10 mouse cellular contexts compared by ENCODE assay signal in the genomic region with DNA sequence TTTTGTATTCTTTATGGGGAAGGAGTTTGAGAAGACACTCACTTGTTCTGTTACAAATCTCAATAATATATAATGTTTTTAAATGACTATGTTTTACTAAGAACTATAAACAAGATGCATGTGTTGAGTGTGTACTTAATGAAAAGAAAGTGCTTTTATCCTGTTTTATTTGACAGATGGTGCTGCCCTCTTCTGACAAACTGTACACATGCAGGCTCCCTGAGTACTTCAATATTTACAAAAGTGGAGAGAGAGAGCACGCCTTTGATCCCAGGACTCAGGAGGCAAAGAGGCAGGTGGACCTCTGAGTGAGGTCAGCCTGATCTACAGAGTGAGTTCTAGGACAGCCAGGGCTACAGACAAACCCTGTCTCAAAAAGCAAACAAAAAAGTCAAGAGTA. TPM values are rescaled to one million over a fixed set of nuclear protein-coding genes. Genes with fewer than 3 reads are reported as not detected.
DNase-seq lines count a peak whose midpoint lies in the region; ATAC-seq and TF ChIP-seq lines count a peak whose summit lies in the region.
"Had no signal": no experiment of that assay in that cellular context is flagged by ENCODE, and none has a peak within 500 bp of the region (broad histone marks: within the 10 kb centered on the region; RNA-seq: fewer than 3 reads in every experiment).

No protein-coding gene starts in this region.

- no peaks in the 10 kb centered on the region for H3K4me1 ChIP-seq in hindbrain, postnatal 0 days (ENCODE audit: insufficient read depth, low read length)
- no peaks in the 10 kb centered on the region for H3K4me1 ChIP-seq in hindbrain, embryonic 13.5 days (replicated peaks)
- no peaks in the 10 kb centered on the region for H3K4me1 ChIP-seq in CH12.LX (ENCODE audit: control insufficient read depth in 1 of 2, insufficient read depth in 2 of 2)
- peaks cover 11% of the 10 kb centered on the region for H3K4me1 ChIP-seq in lung, adult 2 months (ENCODE audit: control insufficient read depth, insufficient read depth, low read length)

- no peak for TF ChIP-seq POLR2A in CH12.LX (IDR thresholded peaks at IDR 0.05; ENCODE audit: low read depth, low read length)
- TF ChIP-seq POLR2A in lung, adult 2 months (IDR thresholded peaks at IDR 0.05; ENCODE audit: borderline replicate concordance, extremely low read depth, low read depth, low read length) = no peak

- in situ Hi-C loops in CH12.LX (cut with MboI; ENCODE audit: low pct_ligation_motif_present, low pct_unique_long_range_greater_than_20kb, low sequenced_read_pairs) = loop anchor here (10.0 kb wide), 2 partner anchors 101 to 131 kb away; no protein-coding TSS in a partner anchor

- H3K27ac ChIP-seq in hindbrain, postnatal 0 days = no peak overlapping the region
- H3K27ac ChIP-seq in hindbrain, embryonic 13.5 days = no peak overlapping the region
- H3K27ac ChIP-seq in CH12.LX (ENCODE audit: insufficient read depth, low read depth) = no peak overlapping the region
- H3K27ac ChIP-seq: embryonic facial prominence, embryonic 13.5 days; limb, embryonic 13.5 days had no signal

- 66% methylated on average over 1 of the region's 1 CpGs for WGBS in hindbrain, postnatal 0 days
- WGBS in hindbrain, embryonic 13.5 days = 72% methylated on average over 1 of the region's 1 CpGs
- 33% methylated on average over 1 of the region's 1 CpGs for WGBS in lung, adult 2 months

- DNase-seq in hindbrain, postnatal 0 days (ENCODE audit: low spot score) = peak; percentile 38
- no peak for DNase-seq in CH12.LX (ENCODE audit: extremely low read depth)
- DNase-seq in R1 (ENCODE audit: low read depth, low spot score) = peak; percentile 40
- no peak for DNase-seq in lung, adult 2 months
- no peak for DNase-seq in thymus, postnatal 4 days
- DNase-seq in adrenal gland, postnatal 25 days = no peak
- no peak for DNase-seq in thymus, adult 18-20 months

- H3K79me2 ChIP-seq in CH12.LX (replicated peaks; ENCODE audit: control insufficient read depth, extremely low read depth, insufficient read depth, poor library complexity, severe bottlenecking) = no peaks in the 10 kb centered on the region

- H3K9ac ChIP-seq in hindbrain, postnatal 0 days (replicated peaks; ENCODE audit: low read length) = no peak overlapping the region
- no peak overlapping the region for H3K9ac ChIP-seq in hindbrain, embryonic 13.5 days
- H3K9ac ChIP-seq in CH12.LX (ENCODE audit: insufficient read depth, low read depth) = no peak overlapping the region
- H3K9ac ChIP-seq: embryonic facial prominence, embryonic 13.5 days; limb, embryonic 13.5 days had no signal

- peak; percentile 44 for TF ChIP-seq RAD21 in CH12.LX (IDR thresholded peaks at IDR 0.05; ENCODE audit: low read depth, low read length)

- no peak for ATAC-seq in hindbrain, postnatal 0 days
- ATAC-seq in hindbrain, embryonic 13.5 days (ENCODE audit: low FRiP score) = no peak

- no peaks in the 10 kb centered on the region for H3K9me3 ChIP-seq in hindbrain, postnatal 0 days (ENCODE audit: low read length)
- H3K9me3 ChIP-seq in hindbrain, embryonic 13.5 days = no peaks in the 10 kb centered on the region
- no peaks in the 10 kb centered on the region for H3K9me3 ChIP-seq in CH12.LX (replicated peaks; ENCODE audit: low read length)
- H3K9me3 ChIP-seq: embryonic facial prominence, embryonic 13.5 days; limb, embryonic 13.5 days had no signal

- no peak overlapping the region for H3K4me3 ChIP-seq in hindbrain, postnatal 0 days (ENCODE audit: low read length)
- no peak overlapping the region for H3K4me3 ChIP-seq in hindbrain, embryonic 13.5 days
- H3K4me3 ChIP-seq in CH12.LX (replicated peaks in 1 of 3; ENCODE audit: low read depth in 2 of 3, low read length in 2 of 3, poor library complexity in 1 of 3) = no peak overlapping the region
- no peak overlapping the region for H3K4me3 ChIP-seq in lung, adult 2 months (replicated peaks; ENCODE audit: extremely low read depth, low read depth, low read length)
- H3K4me3 ChIP-seq: embryonic facial prominence, embryonic 13.5 days; limb, embryonic 13.5 days had no signal

- no peak overlapping the region for H3K4me2 ChIP-seq in hindbrain, postnatal 0 days (ENCODE audit: low read depth, low read length)
- no peak overlapping the region for H3K4me2 ChIP-seq in hindbrain, embryonic 13.5 days
- no peak overlapping the region for H3K4me2 ChIP-seq in CH12.LX (ENCODE audit: insufficient read depth, low read depth, poor library complexity, severe bottlenecking)
- H3K4me2 ChIP-seq: embryonic facial prominence, embryonic 13.5 days; limb, embryonic 13.5 days had no signal

- no peaks in the 10 kb centered on the region for H3K27me3 ChIP-seq in hindbrain, postnatal 0 days (ENCODE audit: insufficient read depth, low read length)
- H3K27me3 ChIP-seq in hindbrain, embryonic 13.5 days = no peaks in the 10 kb centered on the region
- H3K27me3 ChIP-seq in CH12.LX (replicated peaks) = no peaks in the 10 kb centered on the region
- H3K27me3 ChIP-seq: embryonic facial prominence, embryonic 13.5 days; limb, embryonic 13.5 days had no signal

- TF ChIP-seq EP300 in CH12.LX (IDR thresholded peaks at IDR 0.05; ENCODE audit: low read length) = no peak

- H3K36me3 ChIP-seq in hindbrain, postnatal 0 days (ENCODE audit: insufficient read depth, low read length) = peaks cover 10% of the 10 kb centered on the region; the same call in 1 of the 2 replicates
- H3K36me3 ChIP-seq in hindbrain, embryonic 13.5 days = peaks cover 50% of the 10 kb centered on the region
- peaks cover 34 to 86% of the 10 kb centered on the region in 2 experiments for H3K36me3 ChIP-seq in CH12.LX (replicated peaks in 1 of 2; ENCODE audit: control insufficient read depth in 1 of 2, insufficient read depth in 1 of 2, low read length in 1 of 2)

- TF ChIP-seq CTCF in hindbrain, postnatal 0 days (IDR thresholded peaks at IDR 0.05; ENCODE audit: low read depth) = peak; percentile 71
- peak in 1 of 2 experiments; percentile 60; a peak in 2 of 4 replicates for TF ChIP-seq CTCF in CH12.LX (conservative IDR thresholded peaks at IDR 0.05 in 1 of 2, IDR thresholded peaks at IDR 0.05 in 1 of 2; ENCODE audit: low read depth in 2 of 2, low read length in 2 of 2)
- TF ChIP-seq CTCF in lung, adult 2 months (IDR thresholded peaks at IDR 0.05; ENCODE audit: insufficient read depth, low read length) = peak; percentile 42; the same call in 1 of the 2 replicates

- dilution Hi-C loops in CH12.LX (cut with MboI; ENCODE audit: extremely low pct_ligation_motif_present, extremely low pct_unique_long_range_greater_than_20kb, low sequenced_read_pairs) = no loop called here

TF ChIP-seq in CH12.LX, 34 proteins besides CTCF, POLR2A, EP300 and RAD21:
- no peak for TF ChIP-seq MXI1 (IDR thresholded peaks at IDR 0.05; ENCODE audit: low read depth, low read length)
- TF ChIP-seq USF2 (conservative IDR thresholded peaks at IDR 0.05; ENCODE audit: low read depth, low read length) = no peak
- peak; percentile 43 for TF ChIP-seq SMC3 (IDR thresholded peaks at IDR 0.05; ENCODE audit: low read depth, low read length)
- no peak for TF ChIP-seq RCOR1 (conservative IDR thresholded peaks at IDR 0.05; ENCODE audit: low read depth, low read length)
- no peak for TF ChIP-seq TBP (conservative IDR thresholded peaks at IDR 0.05; ENCODE audit: low read depth, low read length)
- no peak for TF ChIP-seq HCFC1 (IDR thresholded peaks at IDR 0.05; ENCODE audit: low read depth, low read length)
- no peak for TF ChIP-seq JUN (IDR thresholded peaks at IDR 0.05; ENCODE audit: insufficient read depth, low read depth, low read length)
- no peak for TF ChIP-seq ZKSCAN1 (IDR thresholded peaks at IDR 0.05; ENCODE audit: borderline replicate concordance, low read depth, low read length)

RNA-seq across cellular contexts. Expression of a gene that starts 18.6 kb away (rescaled TPM):
- total RNA-seq in hindbrain, postnatal 0 days (2014; rRNA removed) = 24.9 and 26.5 TPM in 2 replicates
- polyA plus RNA-seq in hindbrain, postnatal 0 days (2015; fragmentation: Nextera tagmentation; extraction: Ambion mirVana) = 170 and 180 TPM in 2 replicates
- 196 and 199 TPM in 2 replicates for polyA plus RNA-seq in hindbrain, embryonic 13.5 days (2015; fragmentation: Nextera tagmentation; extraction: Ambion mirVana)
- total RNA-seq in CH12.LX (2012; rRNA removed) = 113 and 131 TPM in 2 replicates
- total RNA-seq in CH12.LX (2014; rRNA removed) = 169 and 199 TPM in 2 replicates
- polyA plus RNA-seq in CH12.LX (2012; ENCODE audit: insufficient read length, low read depth) = 210 and 286 TPM in 2 replicates
- 3.6 and 7.9 TPM in 2 replicates for polyA plus RNA-seq in lung, adult 2 months (2012; rRNA removed)
- total RNA-seq in adrenal gland, postnatal 25 days (2021) = 80.4 and 85.9 TPM in 2 replicates

RNA-seq across cellular contexts. Expression of a gene that starts 41.0 kb away (rescaled TPM):
- 3.2 and 3.5 TPM in 2 replicates for total RNA-seq in hindbrain, postnatal 0 days (2014; rRNA removed)
- polyA plus RNA-seq in hindbrain, postnatal 0 days (2015; fragmentation: Nextera tagmentation; extraction: Ambion mirVana) = 2.3 and 3.0 TPM in 2 replicates
- 5.7 and 5.9 TPM in 2 replicates for polyA plus RNA-seq in hindbrain, embryonic 13.5 days (2015; fragmentation: Nextera tagmentation; extraction: Ambion mirVana)
- total RNA-seq in CH12.LX (2012; rRNA removed) (2.2 and 2.4 TPM in 2 replicates), CH12.LX (2014; rRNA removed) (2.1 and 2.5 TPM in 2 replicates)
- polyA plus RNA-seq in CH12.LX (2012; ENCODE audit: insufficient read length, low read depth) = 1.2 and 1.6 TPM in 2 replicates
- polyA plus RNA-seq in lung, adult 2 months (2012; rRNA removed) = 4.0 and 5.0 TPM in 2 replicates
- total RNA-seq in adrenal gland, postnatal 25 days (2021) = 7.0 and 7.6 TPM in 2 replicates

Comparison
In these comparisons a context has a peak if more than half of its experiments do, and no peak if none do; other contexts are left out.
1. DNase-seq: peak in hindbrain, postnatal 0 days (single experiment) and R1 (single experiment); none in CH12.LX (single experiment), lung, adult 2 months (single experiment), thymus, postnatal 4 days (single experiment), adrenal gland, postnatal 25 days (single experiment) and thymus, adult 18-20 months (0 of 2).
2. RNA of a gene that starts 18.6 kb away (polyA plus RNA-seq): 210 to 286 TPM in CH12.LX, 196 to 199 TPM in hindbrain, embryonic 13.5 days and 170 to 180 TPM in hindbrain, postnatal 0 days; 3.6 to 7.9 TPM in lung, adult 2 months; every median in the first group is over 10 times any median in the second.